Mouse (Mus musculus) limb, embryonic 11.5 days (tissue): ENCODE data around the gene Brdt. TPM values are rescaled to one million over a fixed set of nuclear protein-coding genes. Genes with fewer than 3 reads are reported as not detected.
A peak's percentile ranks its signal among the peaks of the same experiment; 100 is the strongest.
"Not testable (repeated sequence)": the region's sequence is repeated elsewhere in the genome, so short reads cannot be mapped to it uniquely, and the experiment has no call there.

Experiments
- ATAC-seq: fragments of 200-750 bp; cut with Nextera tagmentation; 2 replicates; pipeline ENCODE4 v1.8.0; 2017; ENCODE audit warnings: low read depth; ENCODE audit not compliant: insufficient number of reproducible peaks, low FRiP score, low TSS enrichment
- DNase-seq: peaks from one replicate; pipeline ENCODE4 v3.0.0-alpha.2; 2015; ENCODE audit warnings: low spot score
- H3K27ac ChIP-seq: fragments of 300-500 bp; sonication (generic); replicated peaks from 2 replicates; pipeline ENCODE4 v1.5.1; 2014; ENCODE audit warnings: low read depth, mild to moderate bottlenecking, low read length
- H3K27me3 ChIP-seq: fragments of 300-500 bp; sonication (generic); 2 replicates; pipeline ENCODE4 v1.6.1; 2014; ENCODE audit warnings: mild to moderate bottlenecking, low read length, mixed read lengths; ENCODE audit not compliant: control insufficient read depth, insufficient read depth
- H3K36me3 ChIP-seq: fragments of 300-500 bp; sonication (generic); 2 replicates; pipeline ENCODE4 v1.6.1; 2014; ENCODE audit warnings: mild to moderate bottlenecking, low read length, moderate library complexity, mixed read lengths; ENCODE audit not compliant: control insufficient read depth, insufficient read depth
- H3K4me1 ChIP-seq: fragments of 300-500 bp; sonication (generic); 2 replicates; pipeline ENCODE4 v1.6.1; 2014; ENCODE audit warnings: low read length, mixed read lengths; ENCODE audit not compliant: control insufficient read depth, insufficient read depth
- H3K4me2 ChIP-seq: fragments of 300-500 bp; sonication (generic); 2 replicates; pipeline ENCODE4 v1.6.1; 2014; ENCODE audit warnings: low read depth, mild to moderate bottlenecking, moderate library complexity; ENCODE audit not compliant: severe bottlenecking
- H3K4me3 ChIP-seq: fragments of 300-500 bp; sonication (generic); 2 replicates; pipeline ENCODE4 v1.5.1; 2014; ENCODE audit warnings: low read depth, low read length
- H3K9ac ChIP-seq: fragments of 300-500 bp; sonication (generic); 2 replicates; pipeline ENCODE4 v1.6.1; 2014; ENCODE audit warnings: mild to moderate bottlenecking, low read length
- H3K9me3 ChIP-seq: fragments of 300-500 bp; sonication (generic); 2 replicates; pipeline ENCODE4 v1.6.1; 2016; ENCODE audit warnings: low read length; ENCODE audit not compliant: control insufficient read depth
- WGBS: fragments of 180-500 bp; shearing (Covaris S2); extraction: QIAGEN DNeasy Blood & Tissue Kit; methylation state at CpG from one replicate; pipeline ENCODE4 v1.1.7; 2014; 5-methylcytosine and 5-hydroxymethylcytosine counted together
- polyA plus RNA-seq: library from polyadenylated mRNA; unstranded; fragments of >200 nt; fragmentation: Nextera tagmentation; extraction: Ambion mirVana; gene quantifications from 2 replicates; pipeline ENCODE4 v1.2.1, GENCODE M21; 2014

Brdt gene
- polyA plus RNA-seq, 1 experiment from 2014 or later, result 2.0 TPM

GRCm38 (mm10) chr5:107386448-107386847 is 55.5 kb downstream of the Brdt start:
- H3K27me3 ChIP-seq, DNase-seq, ATAC-seq, H3K27ac ChIP-seq, H3K4me1 ChIP-seq, H3K4me3 ChIP-seq, H3K9ac ChIP-seq, H3K36me3 ChIP-seq, H3K4me2 ChIP-seq, H3K9me3 ChIP-seq: not testable (repeated sequence)

GRCm38 (mm10) chr5:107387788-107388187 is 56.8 kb downstream of the Brdt start:
- H3K9me3 ChIP-seq, result no peaks in the 10 kb centered on the region
- no peak overlapping the region for H3K9ac ChIP-seq
- no peak for ATAC-seq
- WGBS, result 93% methylated on average over 1 of the region's 1 CpGs
- no peak overlapping the region for H3K4me2 ChIP-seq
- no peak for DNase-seq
- H3K27ac ChIP-seq, result no peak overlapping the region
- no peak overlapping the region for H3K4me3 ChIP-seq
- H3K36me3 ChIP-seq, result no peaks in the 10 kb centered on the region
- no peaks in the 10 kb centered on the region for H3K27me3 ChIP-seq
- no peaks in the 10 kb centered on the region for H3K4me1 ChIP-seq

GRCm38 (mm10) chr5:107389373-107389772 is 58.4 kb downstream of the Brdt start:
- H3K4me2 ChIP-seq, result no peak overlapping the region
- no peak for DNase-seq
- no peak overlapping the region for H3K27ac ChIP-seq
- ATAC-seq, result no peak
- H3K4me1 ChIP-seq, result no peaks in the 10 kb centered on the region
- no peaks in the 10 kb centered on the region for H3K27me3 ChIP-seq
- WGBS, result 91% methylated on average over 2 of the region's 2 CpGs
- no peaks in the 10 kb centered on the region for H3K9me3 ChIP-seq
- no peaks in the 10 kb centered on the region for H3K36me3 ChIP-seq
- H3K9ac ChIP-seq, result no peak overlapping the region
- no peak overlapping the region for H3K4me3 ChIP-seq

GRCm38 (mm10) chr5:107394437-107394836 is 63.5 kb downstream of the Brdt start:
- no peaks in the 10 kb centered on the region for H3K36me3 ChIP-seq
- WGBS, result 46% methylated on average over 2 of the region's 2 CpGs

GRCm38 (mm10) chr5:107402436-107402835 is 71.5 kb downstream of the Brdt start, which contains the start of gene Ephx4:
Gene Ephx4 (plus strand): TSS chr5:107402736.
- H3K9ac ChIP-seq, result peak within 1 kb of the TSS; percentile 71
- H3K4me3 ChIP-seq, result peak within 1 kb of the TSS; percentile 58
- no peak for ATAC-seq
- WGBS, result 23% methylated on average over 5 of the region's 5 CpGs
- H3K4me1 ChIP-seq, result no peaks in the 10 kb centered on the region
- no peak for DNase-seq
- H3K27ac ChIP-seq, result no peak within 1 kb of the TSS
- no peaks in the 10 kb centered on the region for H3K36me3 ChIP-seq
- H3K9me3 ChIP-seq, result no peaks in the 10 kb centered on the region
- H3K4me2 ChIP-seq, result peak within 1 kb of the TSS; percentile 99
- H3K27me3 ChIP-seq, result peaks cover 21% of the 10 kb centered on the region

More at GRCm38 (mm10) chr5:107394437-107394836, 63.5 kb downstream of the Brdt start:
- Histone ChIP-seq H3K9me3 (no peaks in the 10 kb centered on the region), H3K4me3 (no peak overlapping the region), H3K9ac (no peak overlapping the region), H3K4me2 (no peak overlapping the region), H3K27ac (no peak overlapping the region), H3K27me3 (no peaks in the 10 kb centered on the region), H3K4me1 (no peaks in the 10 kb centered on the region)
- DNase-seq, result no peak
- no peak for ATAC-seq

- DNase-seq, result peak; percentile 64
- peak overlapping the region; percentile 58 for H3K4me3 ChIP-seq
- H3K9me3 ChIP-seq, result no peaks in the 10 kb centered on the region
- no peaks in the 10 kb centered on the region for H3K4me1 ChIP-seq
- no peaks in the 10 kb centered on the region for H3K36me3 ChIP-seq
- peak overlapping the region; percentile 99 for H3K4me2 ChIP-seq
- no peak overlapping the region for H3K27ac ChIP-seq
- H3K9ac ChIP-seq, result peak overlapping the region; percentile 71
- under 1% methylated on average over 53 of the region's 80 CpGs for WGBS
- peaks cover 21% of the 10 kb centered on the region for H3K27me3 ChIP-seq
- peak; percentile 66; the same call in 1 of the 2 replicates for ATAC-seq
Observed at GRCm38 (mm10) chr5:107403011-107403946, 72.3 kb downstream of the Brdt start.

- Histone ChIP-seq H3K27ac (no peak overlapping the region), H3K9ac (peak overlapping the region; percentile 71; the same call in 1 of the 2 replicates), H3K36me3 (no peaks in the 10 kb centered on the region), H3K4me3 (peak overlapping the region; percentile 58), H3K27me3 (peaks cover 21% of the 10 kb centered on the region), H3K4me2 (peak overlapping the region; percentile 99), H3K9me3 (no peaks in the 10 kb centered on the region), H3K4me1 (no peaks in the 10 kb centered on the region)
- DNase-seq (no peak), ATAC-seq (no peak)
- 37% methylated on average over 12 of the region's 12 CpGs for WGBS
Observed at GRCm38 (mm10) chr5:107403947-107404684, 73.2 kb downstream of the Brdt start.

- no peaks in the 10 kb centered on the region for H3K36me3 ChIP-seq
Observed at GRCm38 (mm10) chr5:107405361-107405760, 74.4 kb downstream of the Brdt start.

More at GRCm38 (mm10) chr5:107405361-107405760, 74.4 kb downstream of the Brdt start:
- H3K4me1 ChIP-seq, result no peaks in the 10 kb centered on the region
- H3K4me3 ChIP-seq, result no peak overlapping the region
- H3K27me3 ChIP-seq, result peaks cover 21% of the 10 kb centered on the region
- H3K9ac ChIP-seq, result no peak overlapping the region
- ATAC-seq (no peak), DNase-seq (no peak)
- no peaks in the 10 kb centered on the region for H3K9me3 ChIP-seq
- 88% methylated on average over 4 of the region's 4 CpGs for WGBS
- no peak overlapping the region for H3K27ac ChIP-seq
- no peak overlapping the region for H3K4me2 ChIP-seq
